Mouse (Mus musculus) bone marrow macrophage, adult 2 months (primary cell): Measurements from ENCODE around the gene Gm12258.
"Not testable (repeated sequence)": the region's sequence is repeated elsewhere in the genome, so short reads cannot be mapped to it uniquely, and the experiment has no call there.

Source experiments
- CTCF ChIP-seq: IDR thresholded peaks from 2 replicates; pipeline ENCODE4 v1.5.1; 2012; ENCODE audit warnings: low read depth, mild to moderate bottlenecking, low read length, moderate library complexity
- POLR2A ChIP-seq: IDR thresholded peaks from 2 replicates; pipeline ENCODE4 v1.6.1; 2012; ENCODE audit warnings: mild to moderate bottlenecking, low read depth, low read length, borderline replicate concordance

DNA sequence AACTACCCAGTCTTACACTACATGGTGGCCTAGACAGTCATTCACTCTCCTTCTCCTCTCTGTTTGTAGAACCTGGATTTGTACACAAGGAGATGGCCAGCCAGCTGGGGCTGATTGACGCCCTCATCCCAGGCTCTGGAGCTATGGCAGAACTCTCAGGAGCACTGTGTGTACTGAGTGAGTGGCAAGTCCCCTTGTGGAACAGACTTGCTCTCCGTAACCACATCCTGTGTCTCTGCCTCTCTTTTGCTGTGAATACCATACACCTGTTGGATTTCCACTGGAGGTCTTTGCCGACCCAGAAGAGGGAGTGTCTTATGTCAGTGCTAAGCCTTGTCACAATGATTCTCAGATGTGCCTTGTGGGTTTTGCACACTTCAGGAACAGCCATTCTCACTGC, 14.4 kb upstream of the Gm12258 start:
- TF ChIP-seq CTCF, POLR2A: not testable (repeated sequence)
